Mouse (Mus musculus): ENCODE data around the gene Tas2r117. TPM values are rescaled to one million over a fixed set of nuclear protein-coding genes. Genes with fewer than 3 reads are reported as not detected.

Tas2r117 gene
- total RNA-seq (2021) = not detected

DNA sequence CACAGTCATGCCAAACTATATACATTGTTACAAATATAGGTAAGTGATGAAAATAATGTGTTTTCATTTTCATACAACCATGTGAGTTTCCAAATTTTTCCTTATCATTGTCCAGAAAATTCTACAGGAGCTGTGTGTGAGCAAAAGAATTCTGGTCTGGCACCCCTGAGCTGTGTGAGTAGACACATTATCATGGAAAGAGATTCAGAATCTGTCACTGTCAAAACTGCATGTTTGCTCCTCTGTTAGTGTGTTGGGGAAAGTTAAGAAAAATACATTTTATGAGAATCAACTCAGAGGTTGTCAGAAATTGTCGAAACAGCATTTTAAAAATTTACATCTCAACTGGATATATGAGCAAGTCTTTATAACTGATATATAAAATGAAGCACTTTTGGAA is at the start of gene Tas2r117:
Tas2r117 (plus strand) TSS at position 301 of the 400 bp plus-strand sequence.
- DNase-seq (ENCODE audit: low spot score in 2 of 2) = no peak
- intact Hi-C loops (cut with DNase I) = no loop called here

DNA sequence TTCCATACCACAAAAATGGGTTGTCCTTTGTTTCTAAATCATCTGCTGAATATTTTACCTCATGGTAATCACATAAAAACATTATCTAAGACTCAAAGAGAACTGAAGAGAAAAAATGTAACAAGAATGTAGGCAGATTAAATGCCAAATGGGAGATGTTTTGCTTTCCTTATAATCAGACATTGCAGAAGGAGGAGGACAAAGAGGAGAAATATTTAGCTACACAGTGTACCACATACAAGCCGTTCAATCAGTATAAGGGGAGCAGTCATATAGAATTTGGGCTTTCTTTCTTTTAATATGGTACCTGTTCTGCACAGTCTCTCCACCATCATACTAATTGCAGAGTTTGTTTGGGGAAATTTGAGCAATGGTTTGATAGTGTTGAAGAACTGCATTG is 48.2 kb upstream of the Tas2r117 start, which contains the start of gene Tas2r124:
Tas2r124 (plus strand) TSS at position 301 of the 400 bp plus-strand sequence.
- DNase-seq (ENCODE audit: low spot score in 2 of 2) = no peak
- intact Hi-C loops (cut with DNase I) = no loop called here

DNA sequence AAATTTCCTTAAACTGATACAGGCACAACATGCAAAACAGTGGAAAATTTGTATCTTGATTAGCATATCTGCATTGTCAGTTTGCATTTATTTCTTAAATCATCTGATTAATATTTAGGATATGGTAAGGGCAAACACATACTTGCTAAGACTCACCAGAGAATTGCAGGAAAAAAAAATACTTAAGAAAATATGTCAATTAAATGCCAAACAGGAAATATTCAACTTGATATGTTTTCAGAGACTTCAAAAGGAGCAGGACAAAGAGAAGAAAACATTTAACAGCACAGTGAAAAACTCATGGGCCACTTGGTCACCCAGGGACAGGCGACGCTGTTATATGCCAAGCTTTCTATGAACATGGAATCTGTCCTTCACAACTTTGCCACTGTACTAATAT is 40.8 kb upstream of the Tas2r117 start, which contains the start of gene Tas2r102:
Tas2r102 (plus strand) TSS at position 301 of the 400 bp plus-strand sequence.
- no peak for DNase-seq (ENCODE audit: low spot score in 2 of 2)
- intact Hi-C loops (cut with DNase I) = no loop called here

DNA sequence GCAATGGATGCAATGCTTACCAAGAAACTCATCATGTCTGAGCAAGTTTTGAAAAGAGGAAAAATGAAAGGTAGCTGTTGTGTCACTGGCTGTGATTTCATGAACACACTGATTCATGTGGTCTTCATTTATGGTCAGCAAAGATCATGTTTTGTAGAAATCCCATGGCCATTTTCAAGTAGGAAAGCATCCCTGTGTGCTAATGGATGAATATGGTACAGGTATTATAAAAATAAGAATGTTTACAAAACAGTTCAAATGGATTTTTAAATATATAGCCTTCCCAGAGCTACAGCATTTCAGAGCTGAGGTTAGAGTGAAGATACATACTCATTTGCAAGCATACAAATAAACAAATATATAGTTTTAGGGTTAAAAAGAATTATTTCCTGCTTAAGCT is 24.6 kb upstream of the Tas2r117 start, which contains the start of gene Tas2r136:
Tas2r136 (minus strand) TSS at position 101 of the 400 bp plus-strand sequence.
- intact Hi-C loops (cut with DNase I) = no loop called here
- DNase-seq (ENCODE audit: low spot score in 2 of 2) = no peak

DNA sequence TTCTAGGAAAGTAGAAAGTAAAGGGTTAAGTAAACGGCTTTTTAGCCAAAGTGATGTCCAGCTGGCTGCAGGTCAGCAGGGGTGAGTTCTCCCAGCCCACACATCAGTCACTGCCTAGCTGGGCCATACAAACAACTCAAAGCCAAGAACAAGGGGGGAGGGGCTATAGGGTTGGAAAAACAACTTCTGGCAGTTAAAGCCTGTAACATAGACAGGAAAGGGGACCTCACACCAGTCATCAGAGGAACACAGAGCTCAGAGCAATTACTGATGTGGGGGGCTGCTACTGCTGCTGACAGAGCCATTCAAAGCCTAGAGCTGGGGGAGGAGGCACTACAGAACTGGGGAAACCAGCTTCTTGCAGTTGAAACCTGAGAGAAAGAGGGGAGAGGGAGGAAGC is 7.2 kb upstream of the Tas2r117 start:
- intact Hi-C loops (cut with DNase I) = no loop called here
- DNase-seq (ENCODE audit: low spot score in 2 of 2) = no peak

DNA sequence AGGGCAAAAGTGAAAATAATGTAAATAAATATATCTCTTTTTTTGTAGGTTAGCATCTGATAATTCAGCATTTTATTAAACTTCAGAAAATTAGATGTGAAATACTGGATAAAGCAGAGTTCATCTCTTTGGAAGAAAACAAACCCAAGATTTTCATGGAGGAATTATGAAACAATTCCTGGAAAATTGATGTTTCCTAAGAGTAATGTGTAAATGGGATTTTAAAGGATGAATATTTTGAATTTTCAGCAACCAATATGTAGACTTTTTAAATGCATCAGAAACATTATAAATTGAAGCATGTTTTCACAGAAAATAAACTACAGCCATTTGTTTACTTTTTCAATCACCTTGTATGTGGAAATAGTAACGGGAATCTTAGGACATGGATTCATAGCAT is 44.2 kb downstream of the Tas2r117 start, which contains the start of gene Tas2r123:
Tas2r123 (plus strand) TSS at position 301 of the 400 bp plus-strand sequence.
- DNase-seq (ENCODE audit: low spot score in 2 of 2) = no peak
- intact Hi-C loops (cut with DNase I) = no loop called here

Other genes with a start within 250 kb of the Tas2r117 start
- not detected for gene Prh1, start 233.0 kb upstream of the Tas2r117 start, total RNA-seq (2021)
- not detected for gene Prp2, start 206.9 kb upstream of the Tas2r117 start, total RNA-seq (2021)
- not detected for gene A630073D07Rik, start 151.3 kb upstream of the Tas2r117 start, total RNA-seq (2021)
- gene Tas2r120, start 145.9 kb upstream of the Tas2r117 start, total RNA-seq (2021) = not detected
- not detected for gene Tas2r121, start 101.8 kb upstream of the Tas2r117 start, total RNA-seq (2021)
- not detected for gene Tas2r122, start 90.9 kb upstream of the Tas2r117 start, total RNA-seq (2021)
- not detected for gene Tas2r115, start 64.8 kb upstream of the Tas2r117 start, total RNA-seq (2021)
- gene Tas2r124, start 48.1 kb upstream of the Tas2r117 start, total RNA-seq (2021) = not detected
- not detected for gene Tas2r102, start 40.7 kb upstream of the Tas2r117 start, total RNA-seq (2021)
- gene Tas2r136, start 24.7 kb upstream of the Tas2r117 start, total RNA-seq (2021) = not detected
- not detected for gene Tas2r123, start 44.3 kb downstream of the Tas2r117 start, total RNA-seq (2021)
- gene Tas2r116, start 52.6 kb downstream of the Tas2r117 start, total RNA-seq (2021) = not detected
- gene Tas2r110, start 65.2 kb downstream of the Tas2r117 start, total RNA-seq (2021) = not detected
- gene Tas2r113, start 90.2 kb downstream of the Tas2r117 start, total RNA-seq (2021) = not detected
- gene Tas2r125, start 106.8 kb downstream of the Tas2r117 start, total RNA-seq (2021) = not detected
- gene Tas2r129, start 148.3 kb downstream of the Tas2r117 start, total RNA-seq (2021) = not detected
- gene Tas2r131, start 155.1 kb downstream of the Tas2r117 start, total RNA-seq (2021) = not detected
- gene Tas2r109, start 178.1 kb downstream of the Tas2r117 start, total RNA-seq (2021) = not detected
- not detected for gene Tas2r103, start 234.3 kb downstream of the Tas2r117 start, total RNA-seq (2021)

Measured in left cerebral cortex, postnatal 25 days (tissue).